Mouse (Mus musculus): Measurements from ENCODE around the gene Rab26. TPM values are rescaled to one million over a fixed set of nuclear protein-coding genes. Genes with fewer than 3 reads are reported as not detected.

Rab26 gene
- total and polyA plus RNA-seq, 3 experiments: 0.36 to 1.3 (median 0.40) TPM

- peaks cover 25 to 56% of the 10 kb centered on the region in 2 experiments for H3K36me3 ChIP-seq (replicated peaks in 1 of 2; ENCODE audit: control insufficient read depth in 1 of 2, insufficient read depth in 1 of 2, low read length in 1 of 2)
- peaks cover 29 to 55% of the 10 kb centered on the region in 2 experiments for H3K4me1 ChIP-seq (ENCODE audit: control insufficient read depth in 1 of 2, insufficient read depth in 2 of 2)
- peak; percentile 100 for DNase-seq (ENCODE audit: extremely low read depth)
- H3K9me3 ChIP-seq (replicated peaks; ENCODE audit: low read length): no peaks in the 10 kb centered on the region
- peaks cover 59% of the 10 kb centered on the region for H3K79me2 ChIP-seq (replicated peaks; ENCODE audit: control insufficient read depth, extremely low read depth, insufficient read depth, poor library complexity, severe bottlenecking)
- H3K4me3 ChIP-seq (replicated peaks in 1 of 3; ENCODE audit: low read depth in 2 of 3, low read length in 2 of 3, poor library complexity in 1 of 3): peak within 1 kb of the TSS; percentile 65 to 97 (median 95)
- no peaks in the 10 kb centered on the region for H3K27me3 ChIP-seq (replicated peaks)
- in situ Hi-C loops (cut with MboI; ENCODE audit: low pct_ligation_motif_present, low pct_unique_long_range_greater_than_20kb, low sequenced_read_pairs) (no loop called here), dilution Hi-C loops (cut with MboI; ENCODE audit: extremely low pct_ligation_motif_present, extremely low pct_unique_long_range_greater_than_20kb, low sequenced_read_pairs) (no loop called here)
- peak within 1 kb of the TSS; percentile 98 for H3K9ac ChIP-seq (ENCODE audit: insufficient read depth, low read depth)
- H3K27ac ChIP-seq (ENCODE audit: insufficient read depth, low read depth): peak within 1 kb of the TSS; percentile 56; the same call in 1 of the 2 replicates
- H3K4me2 ChIP-seq (ENCODE audit: insufficient read depth, low read depth, poor library complexity, severe bottlenecking): peak within 1 kb of the TSS; percentile 89
- peak; percentile 99 for TF ChIP-seq ZMIZ1 (IDR thresholded peaks at IDR 0.05; ENCODE audit: low read depth, low read length)
- TF ChIP-seq KAT2A (IDR thresholded peaks at IDR 0.05; ENCODE audit: insufficient replicate concordance, low read length): peak; percentile 94
- no peak for TF ChIP-seq USF2 (conservative IDR thresholded peaks at IDR 0.05; ENCODE audit: low read depth, low read length)
- TF ChIP-seq ZC3H11A (IDR thresholded peaks at IDR 0.05; ENCODE audit: low read depth, low read length): no peak
- peak; percentile 26; the same call in 1 of the 2 replicates for TF ChIP-seq MEF2A (IDR thresholded peaks at IDR 0.05; ENCODE audit: borderline replicate concordance, low read depth, low read length)
- no peak for TF ChIP-seq ZNF384 (IDR thresholded peaks at IDR 0.05; ENCODE audit: low read depth, low read length)
- TF ChIP-seq MAZ (IDR thresholded peaks at IDR 0.05; ENCODE audit: low read depth, low read length): 0 out of 2 replicates have a peak, but pooled peaks have one; percentile 58
- peak; percentile 14; the same call in 1 of the 2 replicates for TF ChIP-seq CHD1 (IDR thresholded peaks at IDR 0.05; ENCODE audit: low read depth, low read length)
- TF ChIP-seq JUND (conservative IDR thresholded peaks at IDR 0.05; ENCODE audit: low read depth, low read length): no peak
- TF ChIP-seq EP300 (IDR thresholded peaks at IDR 0.05; ENCODE audit: low read length): no peak
- peak; percentile 95 for TF ChIP-seq CHD2 (IDR thresholded peaks at IDR 0.05; ENCODE audit: low read length)
- peak; percentile 98 for TF ChIP-seq ELF1 (IDR thresholded peaks at IDR 0.05; ENCODE audit: low read depth, low read length)
- TF ChIP-seq POLR2A (IDR thresholded peaks at IDR 0.05; ENCODE audit: low read depth, low read length): peak; percentile 100
- no peak for TF ChIP-seq CTCF (conservative IDR thresholded peaks at IDR 0.05 in 1 of 2, IDR thresholded peaks at IDR 0.05 in 1 of 2; ENCODE audit: low read depth in 2 of 2, low read length in 2 of 2)
- TF ChIP-seq BHLHE40 (IDR thresholded peaks at IDR 0.05; ENCODE audit: low read depth, low read length): no peak
- peak; percentile 100 for TF ChIP-seq NELFE (IDR thresholded peaks at IDR 0.05; ENCODE audit: low read depth, low read length)
- peak; percentile 67; the same call in 1 of the 2 replicates for TF ChIP-seq GABPA (IDR thresholded peaks at IDR 0.05; ENCODE audit: insufficient replicate concordance, low read depth, low read length)
- TF ChIP-seq NRF1 (IDR thresholded peaks at IDR 0.05; ENCODE audit: low read depth, low read length): peak; percentile 15; the same call in 1 of the 2 replicates
- peak; percentile 96 for TF ChIP-seq SIN3A (IDR thresholded peaks at IDR 0.05; ENCODE audit: low read length)
- TF ChIP-seq SMC3 (IDR thresholded peaks at IDR 0.05; ENCODE audit: low read depth, low read length): no peak
- TF ChIP-seq HCFC1 (IDR thresholded peaks at IDR 0.05; ENCODE audit: low read depth, low read length): peak; percentile 98
- TF ChIP-seq JUN (IDR thresholded peaks at IDR 0.05; ENCODE audit: insufficient read depth, low read depth, low read length): no peak
- no peak for TF ChIP-seq ZKSCAN1 (IDR thresholded peaks at IDR 0.05; ENCODE audit: borderline replicate concordance, low read depth, low read length)
- peak; percentile 85 for TF ChIP-seq MYC (IDR thresholded peaks at IDR 0.05; ENCODE audit: low read depth, low read length)
- TF ChIP-seq USF1 (IDR thresholded peaks at IDR 0.05; ENCODE audit: low read depth, low read length): no peak
- peak; percentile 99 for TF ChIP-seq TBP (conservative IDR thresholded peaks at IDR 0.05; ENCODE audit: low read depth, low read length)
- TF ChIP-seq POLR2AphosphoS2 (IDR thresholded peaks at IDR 0.05; ENCODE audit: low read depth, low read length): peak; percentile 99
- no peak for TF ChIP-seq MAFK (IDR thresholded peaks at IDR 0.05; ENCODE audit: insufficient replicate concordance, low read length)
- TF ChIP-seq UBTF (IDR thresholded peaks at IDR 0.05; ENCODE audit: low read depth, low read length): no peak
- TF ChIP-seq ETS1 (conservative IDR thresholded peaks at IDR 0.05; ENCODE audit: low read depth, low read length): no peak
- peak; percentile 68; the same call in 1 of the 2 replicates for TF ChIP-seq IRF4 (IDR thresholded peaks at IDR 0.05; ENCODE audit: low read depth, low read length)
- peak; percentile 93 for TF ChIP-seq TCF12 (IDR thresholded peaks at IDR 0.05; ENCODE audit: low read depth, low read length)
- 0 out of 2 replicates have a peak, but pooled peaks have one; percentile 60 for TF ChIP-seq E2F4 (IDR thresholded peaks at IDR 0.05; ENCODE audit: insufficient replicate concordance, low read depth, low read length)
- no peak for TF ChIP-seq RCOR1 (conservative IDR thresholded peaks at IDR 0.05; ENCODE audit: low read depth, low read length)
- peak; percentile 64 for TF ChIP-seq MXI1 (IDR thresholded peaks at IDR 0.05; ENCODE audit: low read depth, low read length)
- TF ChIP-seq RAD21 (IDR thresholded peaks at IDR 0.05; ENCODE audit: low read depth, low read length): no peak
- TF ChIP-seq PAX5 (IDR thresholded peaks at IDR 0.05; ENCODE audit: low read length): no peak
- peak; percentile 53; the same call in 1 of the 2 replicates for TF ChIP-seq MAX (IDR thresholded peaks at IDR 0.05; ENCODE audit: low read length)
Measured at GRCm38 (mm10) chr17:24527723-24528559, 6.1 kb downstream of the Rab26 start, which contains the start of gene Traf7. Traf7 (minus strand) TSS chr17:24527938.
